Comparison of ENCODE assay signal across 8 mouse cellular contexts in the genomic region with DNA sequence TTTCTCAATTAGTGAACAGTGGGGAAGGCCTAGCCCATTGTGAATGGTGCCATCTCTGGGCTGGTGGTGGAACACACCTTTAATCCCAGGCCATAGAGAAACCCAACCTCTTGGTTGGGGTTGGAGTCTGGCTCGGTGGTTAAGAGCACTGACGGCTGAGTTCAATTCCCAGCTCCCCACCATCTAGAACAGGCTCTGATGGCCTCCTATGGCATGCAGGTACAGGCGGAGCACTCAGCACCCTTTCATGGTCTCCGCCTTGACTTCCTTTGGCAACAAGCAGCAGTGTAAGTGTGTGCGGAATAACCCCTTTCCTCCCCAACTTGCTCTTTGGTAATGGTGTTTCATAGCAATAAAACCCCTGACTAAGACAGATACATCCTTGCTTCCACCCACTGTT. TPM values are rescaled to one million over a fixed set of nuclear protein-coding genes. Genes with fewer than 3 reads are reported as not detected.
A peak's percentile ranks its signal among the peaks of the same experiment; 100 is the strongest.
DNase-seq lines count a peak whose midpoint lies in the region; ATAC-seq and TF ChIP-seq lines count a peak whose summit lies in the region.

No protein-coding gene starts in this region.

- peak overlapping the region; percentile 62 for H3K4me2 ChIP-seq in kidney, postnatal 0 days (ENCODE audit: low read length)
- H3K4me2 ChIP-seq in embryonic facial prominence, embryonic 11.5 days (ENCODE audit: low read depth, low read length) = peak overlapping the region; percentile 71
- peak overlapping the region; percentile 79 for H3K4me2 ChIP-seq in intestine, embryonic 15.5 days (replicated peaks)
- H3K4me2 ChIP-seq in neural tube, embryonic 12.5 days (replicated peaks) = peak overlapping the region; percentile 70

- H3K36me3 ChIP-seq in kidney, postnatal 0 days (ENCODE audit: insufficient read depth, low read length) = peaks cover 22% of the 10 kb centered on the region
- H3K36me3 ChIP-seq in embryonic facial prominence, embryonic 11.5 days (replicated peaks; ENCODE audit: control insufficient read depth, insufficient read depth, low read depth, low read length) = peaks cover 13% of the 10 kb centered on the region
- H3K36me3 ChIP-seq in intestine, embryonic 15.5 days = peaks cover 30% of the 10 kb centered on the region
- H3K36me3 ChIP-seq in neural tube, embryonic 12.5 days = peaks cover 46% of the 10 kb centered on the region

- peak overlapping the region; percentile 67; the same call in 1 of the 2 replicates for H3K4me3 ChIP-seq in kidney, postnatal 0 days (replicated peaks; ENCODE audit: low read depth, low read length)
- peak overlapping the region; percentile 69 for H3K4me3 ChIP-seq in embryonic facial prominence, embryonic 11.5 days (ENCODE audit: low read depth, low read length)
- peak overlapping the region; percentile 74 for H3K4me3 ChIP-seq in intestine, embryonic 15.5 days (replicated peaks)
- H3K4me3 ChIP-seq in neural tube, embryonic 12.5 days = peak overlapping the region; percentile 92

- H3K27ac ChIP-seq in kidney, postnatal 0 days = no peak overlapping the region
- H3K27ac ChIP-seq in embryonic facial prominence, embryonic 11.5 days (replicated peaks; ENCODE audit: low read depth, low read length) = no peak overlapping the region
- H3K27ac ChIP-seq in intestine, embryonic 15.5 days = no peak overlapping the region
- no peak overlapping the region for H3K27ac ChIP-seq in neural tube, embryonic 12.5 days

- no peak for DNase-seq in kidney, postnatal 0 days (ENCODE audit: low spot score)
- no peak for DNase-seq in kidney, postnatal 4 days
- no peak for DNase-seq in embryonic facial prominence, embryonic 11.5 days (ENCODE audit: low spot score)
- no peak for DNase-seq in urinary bladder, postnatal 10 days (ENCODE audit: low spot score)
- DNase-seq in yolk sac, embryonic 10.5 days (ENCODE audit: low spot score) = no peak
- no peak for DNase-seq in cerebellum, postnatal 36 days

- H3K9me3 ChIP-seq in kidney, postnatal 0 days (replicated peaks; ENCODE audit: low read length) = no peaks in the 10 kb centered on the region
- no peaks in the 10 kb centered on the region for H3K9me3 ChIP-seq in embryonic facial prominence, embryonic 11.5 days (replicated peaks; ENCODE audit: control insufficient read depth, low read length)
- H3K9me3 ChIP-seq in intestine, embryonic 15.5 days = no peaks in the 10 kb centered on the region
- H3K9me3 ChIP-seq in neural tube, embryonic 12.5 days = no peaks in the 10 kb centered on the region

- peak overlapping the region; percentile 95 for H3K9ac ChIP-seq in kidney, postnatal 0 days (ENCODE audit: low read depth, low read length)
- H3K9ac ChIP-seq in embryonic facial prominence, embryonic 11.5 days (replicated peaks; ENCODE audit: low read length) = peak overlapping the region; percentile 80; the same call in 1 of the 2 replicates
- H3K9ac ChIP-seq in intestine, embryonic 15.5 days = peak overlapping the region; percentile 87
- H3K9ac ChIP-seq in neural tube, embryonic 12.5 days = peak overlapping the region; percentile 61; the same call in 1 of the 2 replicates

- H3K27me3 ChIP-seq in kidney, postnatal 0 days (ENCODE audit: insufficient read depth, low read length) = no peaks in the 10 kb centered on the region
- H3K27me3 ChIP-seq in embryonic facial prominence, embryonic 11.5 days (ENCODE audit: control insufficient read depth, insufficient read depth, low read length) = no peaks in the 10 kb centered on the region
- H3K27me3 ChIP-seq in intestine, embryonic 15.5 days (replicated peaks) = no peaks in the 10 kb centered on the region
- H3K27me3 ChIP-seq in neural tube, embryonic 12.5 days (replicated peaks) = no peaks in the 10 kb centered on the region

- H3K4me1 ChIP-seq in kidney, postnatal 0 days (replicated peaks; ENCODE audit: insufficient read depth, low read length) = peaks cover 8% of the 10 kb centered on the region; the same call in 1 of the 2 replicates
- no peaks in the 10 kb centered on the region for H3K4me1 ChIP-seq in embryonic facial prominence, embryonic 11.5 days (ENCODE audit: control insufficient read depth, insufficient read depth, low read length)
- peaks cover 28% of the 10 kb centered on the region for H3K4me1 ChIP-seq in intestine, embryonic 15.5 days (replicated peaks)
- H3K4me1 ChIP-seq in neural tube, embryonic 12.5 days = peaks cover 20% of the 10 kb centered on the region

- 51% methylated on average over 5 of the region's 5 CpGs for WGBS in kidney, postnatal 0 days
- WGBS in embryonic facial prominence, embryonic 11.5 days = 68% methylated on average over 5 of the region's 5 CpGs
- 66% methylated on average over 5 of the region's 5 CpGs for WGBS in intestine, embryonic 15.5 days
- 75% methylated on average over 5 of the region's 5 CpGs for WGBS in neural tube, embryonic 12.5 days

- peak; percentile 10; the same call in 1 of the 2 replicates for TF ChIP-seq CTCF in kidney, postnatal 0 days (IDR thresholded peaks at IDR 0.05; ENCODE audit: low read depth)

- ATAC-seq in kidney, postnatal 0 days (replicated peaks; ENCODE audit: low FRiP score, low read depth) = no peak
- no peak for ATAC-seq in embryonic facial prominence, embryonic 11.5 days (replicated peaks; ENCODE audit: insufficient number of reproducible peaks, low FRiP score, low TSS enrichment, low read depth)
- ATAC-seq in intestine, embryonic 15.5 days = no peak
- ATAC-seq in neural tube, embryonic 12.5 days (ENCODE audit: low FRiP score, low read depth) = no peak

RNA-seq across cellular contexts. Expression of a gene that starts 10.3 kb away (rescaled TPM):
- polyA plus RNA-seq in kidney, postnatal 0 days (2015; fragmentation: Nextera tagmentation; extraction: Ambion mirVana) = 27.3 and 29.5 TPM in 2 replicates
- polyA plus RNA-seq in embryonic facial prominence, embryonic 11.5 days (2014; fragmentation: Nextera tagmentation; extraction: Ambion mirVana) = 40.4 and 44.4 TPM in 2 replicates
- 31.1 and 32.6 TPM in 2 replicates for polyA plus RNA-seq in intestine, embryonic 15.5 days (2015; fragmentation: Nextera tagmentation; extraction: Ambion mirVana)
- 66.1 and 76.2 TPM in 2 replicates for polyA plus RNA-seq in neural tube, embryonic 12.5 days (2016; fragmentation: Nextera tagmentation; extraction: Ambion mirVana)

RNA-seq across cellular contexts. Expression of a gene that starts 32.5 kb away (rescaled TPM):
- not detected in 2 replicates for polyA plus RNA-seq in kidney, postnatal 0 days (2015; fragmentation: Nextera tagmentation; extraction: Ambion mirVana)
- not detected in 2 replicates for polyA plus RNA-seq in embryonic facial prominence, embryonic 11.5 days (2014; fragmentation: Nextera tagmentation; extraction: Ambion mirVana)
- not detected in 2 replicates for polyA plus RNA-seq in intestine, embryonic 15.5 days (2015; fragmentation: Nextera tagmentation; extraction: Ambion mirVana)
- polyA plus RNA-seq in neural tube, embryonic 12.5 days (2016; fragmentation: Nextera tagmentation; extraction: Ambion mirVana) = not detected in 2 replicates

RNA-seq across cellular contexts. Expression of a gene that starts 34.4 kb away (rescaled TPM):
- polyA plus RNA-seq in kidney, postnatal 0 days (2015; fragmentation: Nextera tagmentation; extraction: Ambion mirVana) = 53.8 and 57.1 TPM in 2 replicates
- polyA plus RNA-seq in embryonic facial prominence, embryonic 11.5 days (2014; fragmentation: Nextera tagmentation; extraction: Ambion mirVana) = 8.7 and 13.1 TPM in 2 replicates
- polyA plus RNA-seq in intestine, embryonic 15.5 days (2015; fragmentation: Nextera tagmentation; extraction: Ambion mirVana) = 79.9 and 90.3 TPM in 2 replicates
- polyA plus RNA-seq in neural tube, embryonic 12.5 days (2016; fragmentation: Nextera tagmentation; extraction: Ambion mirVana) = 7.1 TPM in 2 replicates

RNA-seq across cellular contexts. Expression of a gene that starts 52.1 kb away (rescaled TPM):
- not detected in 2 replicates for polyA plus RNA-seq in kidney, postnatal 0 days (2015; fragmentation: Nextera tagmentation; extraction: Ambion mirVana)
- not detected in 2 replicates for polyA plus RNA-seq in embryonic facial prominence, embryonic 11.5 days (2014; fragmentation: Nextera tagmentation; extraction: Ambion mirVana)
- not detected in 2 replicates for polyA plus RNA-seq in intestine, embryonic 15.5 days (2015; fragmentation: Nextera tagmentation; extraction: Ambion mirVana)
- not detected in 2 replicates for polyA plus RNA-seq in neural tube, embryonic 12.5 days (2016; fragmentation: Nextera tagmentation; extraction: Ambion mirVana)

RNA-seq across cellular contexts. Expression of a gene that starts 58.8 kb away (rescaled TPM):
- polyA plus RNA-seq in kidney, postnatal 0 days (2015; fragmentation: Nextera tagmentation; extraction: Ambion mirVana) = 199 and 211 TPM in 2 replicates
- 54.3 and 74.6 TPM in 2 replicates for polyA plus RNA-seq in embryonic facial prominence, embryonic 11.5 days (2014; fragmentation: Nextera tagmentation; extraction: Ambion mirVana)
- 113 and 124 TPM in 2 replicates for polyA plus RNA-seq in intestine, embryonic 15.5 days (2015; fragmentation: Nextera tagmentation; extraction: Ambion mirVana)
- polyA plus RNA-seq in neural tube, embryonic 12.5 days (2016; fragmentation: Nextera tagmentation; extraction: Ambion mirVana) = 74.8 and 76.1 TPM in 2 replicates
